Mouse (Mus musculus) neural tube, embryonic 13.5 days (tissue): ENCODE results near the gene Robo1. TPM values are rescaled to one million over a fixed set of nuclear protein-coding genes. Genes with fewer than 3 reads are reported as not detected.

Experiments used
- ATAC-seq: fragments of 200-750 bp; cut with Nextera tagmentation; 2 replicates; pipeline ENCODE4 v1.8.0; 2017; ENCODE audit warnings: low read depth, mild to moderate bottlenecking, moderate TSS enrichment, moderate library complexity
- H3K27ac ChIP-seq: fragments of 300-500 bp; sonication (generic); replicated peaks from 2 replicates; pipeline ENCODE4 v1.5.1; 2015; ENCODE audit warnings: moderate library complexity, mild to moderate bottlenecking, inconsistent platforms
- H3K27me3 ChIP-seq: fragments of 300-500 bp; sonication (generic); 2 replicates; pipeline ENCODE4 v1.6.1; 2015; ENCODE audit warnings: mild to moderate bottlenecking, inconsistent platforms
- H3K36me3 ChIP-seq: fragments of 300-500 bp; sonication (generic); 2 replicates; pipeline ENCODE4 v1.6.1; 2015; ENCODE audit warnings: mild to moderate bottlenecking, inconsistent platforms
- H3K4me1 ChIP-seq: fragments of 300-500 bp; sonication (generic); replicated peaks from 2 replicates; pipeline ENCODE4 v1.6.1; 2015; ENCODE audit warnings: inconsistent platforms
- H3K4me2 ChIP-seq: fragments of 300-500 bp; sonication (generic); 2 replicates; pipeline ENCODE4 v1.6.1; 2015; ENCODE audit warnings: inconsistent platforms, mild to moderate bottlenecking, moderate library complexity
- H3K4me3 ChIP-seq: fragments of 300-500 bp; sonication (generic); 2 replicates; pipeline ENCODE4 v1.5.1; 2015; ENCODE audit warnings: mild to moderate bottlenecking, inconsistent platforms
- H3K9ac ChIP-seq: fragments of 300-500 bp; sonication (generic); 2 replicates; pipeline ENCODE4 v1.6.1; 2015; ENCODE audit warnings: moderate library complexity, mild to moderate bottlenecking, inconsistent platforms
- H3K9me3 ChIP-seq: fragments of 300-500 bp; sonication (generic); 2 replicates; pipeline ENCODE4 v1.6.1; 2016; ENCODE audit warnings: inconsistent platforms
- WGBS: fragments of 180-500 bp; shearing (Covaris S2); methylation state at CpG from one replicate; pipeline ENCODE4 v1.1.7; 2015; 5-methylcytosine and 5-hydroxymethylcytosine counted together
- polyA plus RNA-seq: library from polyadenylated mRNA; unstranded; fragments of >200 nt; fragmentation: Nextera tagmentation; extraction: Ambion mirVana; gene quantifications from 2 replicates; pipeline ENCODE4 v1.2.1, GENCODE M21; 2015

Robo1 gene
- polyA plus RNA-seq, 1 experiment from 2014 or later, result 44.1 TPM

DNA sequence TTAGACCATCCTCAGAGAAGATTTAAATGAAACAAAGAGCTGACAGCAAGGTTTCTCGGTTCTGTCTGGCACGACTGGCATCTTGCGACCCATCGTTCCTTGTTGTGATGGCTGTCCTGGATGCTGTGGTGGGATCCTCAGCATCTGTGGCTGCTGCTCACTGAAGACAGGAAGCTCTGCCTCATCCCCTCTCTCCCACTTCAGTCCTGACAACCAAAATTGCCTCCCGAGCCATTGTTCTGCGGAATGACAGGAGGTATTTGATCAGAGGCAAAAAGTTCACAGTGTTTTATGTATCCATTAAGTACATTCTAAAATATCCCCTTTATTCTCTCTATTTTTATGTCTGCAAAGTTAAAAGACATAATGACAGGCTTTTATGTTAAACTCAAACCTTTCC, 643.9 kb downstream of the Robo1 start:
- H3K4me3 ChIP-seq, result no peak overlapping the region
- H3K9me3 ChIP-seq, result no peaks in the 10 kb centered on the region
- H3K27me3 ChIP-seq, result no peaks in the 10 kb centered on the region
- no peak overlapping the region for H3K9ac ChIP-seq
- H3K27ac ChIP-seq, result no peak overlapping the region
- no peaks in the 10 kb centered on the region for H3K4me1 ChIP-seq
- 72% methylated on average over 6 of the region's 6 CpGs for WGBS
- H3K4me2 ChIP-seq, result no peak overlapping the region
- H3K36me3 ChIP-seq, result no peaks in the 10 kb centered on the region
- ATAC-seq, result no peak

- H3K4me3 ChIP-seq, result no peak overlapping the region
- no peaks in the 10 kb centered on the region for H3K9me3 ChIP-seq
- peaks cover 10% of the 10 kb centered on the region for H3K4me1 ChIP-seq
- peaks cover 8% of the 10 kb centered on the region for H3K36me3 ChIP-seq
- H3K9ac ChIP-seq, result no peak overlapping the region
- 35% methylated on average over 11 of the region's 11 CpGs for WGBS
- H3K4me2 ChIP-seq, result no peak overlapping the region
- H3K27me3 ChIP-seq, result no peaks in the 10 kb centered on the region
- ATAC-seq, result peak; percentile 63
- peak overlapping the region; percentile 53 for H3K27ac ChIP-seq
Observed at GRCm38 (mm10) chr16:72959018-72959702, 651.1 kb downstream of the Robo1 start.

DNA sequence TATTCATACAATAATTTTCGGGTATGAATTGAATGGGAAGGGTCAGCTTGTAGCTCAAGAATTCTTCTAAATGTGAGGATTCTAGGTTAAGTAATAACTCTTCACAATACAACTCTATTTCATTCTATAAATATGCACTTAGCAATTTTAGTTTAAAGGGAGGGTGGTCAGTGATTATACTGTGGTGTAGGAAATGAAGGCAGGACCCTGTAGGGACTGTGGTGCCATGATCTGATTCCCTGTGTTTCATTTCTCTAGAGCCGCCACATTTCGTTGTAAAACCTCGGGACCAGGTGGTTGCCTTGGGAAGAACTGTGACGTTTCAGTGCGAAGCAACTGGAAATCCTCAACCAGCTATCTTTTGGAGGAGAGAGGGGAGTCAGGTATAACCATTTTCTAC, 651.7 kb downstream of the Robo1 start:
- no peak overlapping the region for H3K27ac ChIP-seq
- WGBS, result 58% methylated on average over 6 of the region's 6 CpGs

GRCm38 (mm10) chr16:72963782-72964181, 655.7 kb downstream of the Robo1 start:
- Histone ChIP-seq H3K36me3 (peaks cover 8% of the 10 kb centered on the region), H3K4me1 (peaks cover 8% of the 10 kb centered on the region), H3K4me3 (no peak overlapping the region), H3K27ac (no peak overlapping the region), H3K9ac (no peak overlapping the region), H3K27me3 (no peaks in the 10 kb centered on the region), H3K9me3 (no peaks in the 10 kb centered on the region), H3K4me2 (no peak overlapping the region)
- WGBS, result 96% methylated on average over 3 of the region's 3 CpGs
- ATAC-seq, result no peak

More for the DNA sequence above, 651.7 kb downstream of the Robo1 start:
- Histone ChIP-seq H3K27me3 (no peaks in the 10 kb centered on the region), H3K36me3 (peaks cover 8% of the 10 kb centered on the region), H3K9me3 (no peaks in the 10 kb centered on the region), H3K9ac (no peak overlapping the region), H3K4me1 (peaks cover 10% of the 10 kb centered on the region), H3K4me2 (no peak overlapping the region), H3K4me3 (no peak overlapping the region)
- no peak for ATAC-seq

- H3K9me3 ChIP-seq, result no peaks in the 10 kb centered on the region
- no peak overlapping the region for H3K4me2 ChIP-seq
- H3K36me3 ChIP-seq, result peaks cover 20% of the 10 kb centered on the region
- no peak overlapping the region for H3K4me3 ChIP-seq
- H3K27ac ChIP-seq, result no peak overlapping the region
- 72% methylated on average over 7 of the region's 7 CpGs for WGBS
- ATAC-seq, result no peak
- no peaks in the 10 kb centered on the region for H3K4me1 ChIP-seq
- no peak overlapping the region for H3K9ac ChIP-seq
- H3K27me3 ChIP-seq, result no peaks in the 10 kb centered on the region
Observed at GRCm38 (mm10) chr16:72967509-72967908, 659.4 kb downstream of the Robo1 start.

GRCm38 (mm10) chr16:72969990-72970389, 661.9 kb downstream of the Robo1 start:
- WGBS, result 81% methylated on average over 7 of the region's 7 CpGs
- H3K4me1 ChIP-seq, result no peaks in the 10 kb centered on the region
- peaks cover 16% of the 10 kb centered on the region for H3K36me3 ChIP-seq
- no peaks in the 10 kb centered on the region for H3K9me3 ChIP-seq
- no peaks in the 10 kb centered on the region for H3K27me3 ChIP-seq
- H3K9ac ChIP-seq, result no peak overlapping the region
- no peak for ATAC-seq
- no peak overlapping the region for H3K4me2 ChIP-seq
- H3K4me3 ChIP-seq, result no peak overlapping the region
- H3K27ac ChIP-seq, result peak overlapping the region; percentile 28; the same call in 1 of the 2 replicates

- Histone ChIP-seq H3K9ac (no peak overlapping the region), H3K4me2 (no peak overlapping the region), H3K27me3 (no peaks in the 10 kb centered on the region), H3K36me3 (peaks cover 16% of the 10 kb centered on the region), H3K27ac (no peak overlapping the region), H3K4me3 (no peak overlapping the region), H3K9me3 (no peaks in the 10 kb centered on the region), H3K4me1 (peaks cover 13% of the 10 kb centered on the region)
- WGBS, result 84% methylated on average over 6 of the region's 6 CpGs
- ATAC-seq, result no peak
Observed at GRCm38 (mm10) chr16:72973685-72974084, 665.6 kb downstream of the Robo1 start.

DNA sequence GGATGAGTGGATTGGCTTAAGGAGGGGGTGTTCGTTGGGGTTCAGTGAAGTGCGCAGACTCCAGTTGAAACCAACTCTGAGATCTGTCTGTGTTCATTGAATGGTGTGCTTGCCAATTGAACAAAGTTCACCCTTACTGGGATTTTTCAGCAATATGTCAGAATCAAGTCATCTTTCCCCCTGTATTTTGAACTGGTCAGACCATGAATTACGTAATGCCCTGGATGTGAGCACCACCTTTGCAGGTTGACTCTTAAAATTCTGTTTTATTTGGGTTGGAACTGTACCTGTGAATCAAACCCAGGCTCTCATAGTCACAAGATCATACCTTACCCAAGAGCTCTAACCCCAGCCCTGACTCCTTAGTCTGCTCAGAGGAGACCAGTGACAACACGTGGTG, 666.6 kb downstream of the Robo1 start:
- Histone ChIP-seq H3K27ac (no peak overlapping the region), H3K9me3 (no peaks in the 10 kb centered on the region), H3K9ac (no peak overlapping the region), H3K4me2 (no peak overlapping the region), H3K4me1 (peaks cover 17% of the 10 kb centered on the region), H3K27me3 (no peaks in the 10 kb centered on the region), H3K36me3 (peaks cover 16% of the 10 kb centered on the region), H3K4me3 (no peak overlapping the region)
- WGBS, result 89% methylated on average over 4 of the region's 4 CpGs
- ATAC-seq, result no peak

DNA sequence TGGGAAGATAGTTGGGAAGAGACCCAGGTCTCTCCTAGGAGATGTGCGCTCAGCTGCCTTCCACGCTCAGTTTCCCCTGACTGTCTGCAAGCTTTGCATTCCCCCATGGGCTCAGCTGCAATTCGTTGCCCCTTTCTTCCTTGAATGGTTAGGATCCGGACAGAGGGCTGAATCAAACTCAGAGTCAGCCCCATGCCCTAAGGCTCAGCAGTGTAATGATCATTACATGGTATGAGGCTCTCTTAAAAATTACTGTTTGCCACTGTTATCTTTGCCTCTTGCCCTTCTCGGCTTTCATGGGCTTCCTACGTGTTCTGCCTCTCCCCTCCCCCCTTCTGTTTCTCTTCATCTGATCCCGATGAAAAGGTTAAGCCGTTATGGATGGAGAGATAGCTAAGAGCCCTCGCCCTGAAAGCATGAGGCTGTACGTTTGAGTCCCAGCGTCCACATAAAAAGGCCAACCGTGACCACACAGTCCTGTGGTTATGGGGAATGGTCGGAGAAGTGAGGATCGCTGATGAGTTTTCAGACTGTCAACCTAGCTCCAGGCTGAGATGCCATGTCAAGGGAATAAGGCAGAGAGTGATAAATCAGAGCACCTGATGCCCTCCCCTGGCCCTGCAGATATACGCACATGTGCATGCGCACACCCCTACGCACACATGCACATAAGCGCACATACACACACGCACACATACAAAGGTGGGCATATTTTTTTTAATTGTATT, 668.9 kb downstream of the Robo1 start:
- no peaks in the 10 kb centered on the region for H3K27me3 ChIP-seq
- H3K4me3 ChIP-seq, result no peak overlapping the region; the same call in 1 of the 2 replicates
- H3K36me3 ChIP-seq, result peaks cover 9% of the 10 kb centered on the region
- WGBS, result 37% methylated on average over 19 of the region's 19 CpGs
- peaks cover 18% of the 10 kb centered on the region for H3K4me1 ChIP-seq
- no peaks in the 10 kb centered on the region for H3K9me3 ChIP-seq
- H3K4me2 ChIP-seq, result peak overlapping the region; percentile 44
- peak overlapping the region; percentile 38; the same call in 1 of the 2 replicates for H3K9ac ChIP-seq
- peak overlapping the region; percentile 64 for H3K27ac ChIP-seq
- peak; percentile 64 for ATAC-seq

- peak; percentile 57; the same call in 1 of the 2 replicates for ATAC-seq
- Histone ChIP-seq H3K36me3 (no peaks in the 10 kb centered on the region), H3K4me3 (no peak overlapping the region), H3K4me2 (no peak overlapping the region), H3K27me3 (no peaks in the 10 kb centered on the region), H3K27ac (0 out of 2 replicates have a peak overlapping the region, but pooled peaks have one; percentile 0), H3K4me1 (peaks cover 18% of the 10 kb centered on the region), H3K9ac (no peak overlapping the region), H3K9me3 (no peaks in the 10 kb centered on the region)
- 30% methylated on average over 8 of the region's 8 CpGs for WGBS
Observed at GRCm38 (mm10) chr16:72979407-72980219, 671.5 kb downstream of the Robo1 start.

DNA sequence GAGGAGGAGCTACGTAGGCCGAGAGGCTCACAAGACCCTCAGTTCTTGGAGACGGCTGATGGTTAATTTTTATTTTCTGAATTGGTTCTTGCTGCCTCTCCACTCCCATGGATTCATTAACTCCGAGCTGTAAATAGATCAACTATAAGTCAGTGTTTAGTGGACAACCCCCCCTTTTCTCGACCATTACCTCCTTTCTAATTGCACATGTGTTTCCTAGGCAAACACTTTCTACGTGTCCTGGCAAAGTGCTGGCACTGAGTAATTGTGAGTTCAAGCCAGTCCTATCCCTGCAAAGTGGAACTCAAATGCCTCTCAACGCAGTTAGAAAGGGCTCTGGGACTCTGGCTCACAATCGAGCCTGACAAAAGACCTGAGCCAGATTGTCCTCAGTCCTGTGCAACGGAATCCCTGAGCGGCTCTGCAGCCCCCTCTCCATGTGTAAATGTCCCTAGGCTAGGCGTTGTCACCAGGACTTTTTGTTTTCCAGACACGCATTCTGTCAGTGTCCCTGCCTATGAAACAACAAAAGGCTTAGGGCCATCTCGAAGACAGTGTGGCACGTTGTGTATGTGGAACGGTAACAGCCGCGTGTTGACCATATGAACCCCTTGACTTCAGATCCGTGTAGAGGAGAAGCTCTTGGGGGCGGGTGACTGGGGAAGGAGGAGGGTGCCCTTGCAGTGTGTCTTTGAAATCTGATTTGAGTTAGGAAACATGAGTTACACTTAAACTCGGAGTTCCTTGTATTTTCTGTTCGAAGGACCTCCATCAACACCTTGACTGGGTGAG, 682.5 kb downstream of the Robo1 start:
- Histone ChIP-seq H3K4me3 (no peak overlapping the region), H3K9ac (no peak overlapping the region), H3K36me3 (peaks cover 14% of the 10 kb centered on the region; the same call in 1 of the 2 replicates), H3K27me3 (no peaks in the 10 kb centered on the region), H3K9me3 (no peaks in the 10 kb centered on the region), H3K4me2 (no peak overlapping the region), H3K27ac (no peak overlapping the region), H3K4me1 (peaks cover 8% of the 10 kb centered on the region; the same call in 1 of the 2 replicates)
- 84% methylated on average over 21 of the region's 21 CpGs for WGBS
- ATAC-seq, result no peak
